Mouse (Mus musculus): ENCODE data around the gene F7. TPM values are rescaled to one million over a fixed set of nuclear protein-coding genes. Genes with fewer than 3 reads are reported as not detected.

The F7 gene
- polyA plus RNA-seq, 1 experiment from 2014 or later: not detected

- WGBS: 68% methylated on average over 6 of the region's 6 CpGs
- no peak overlapping the region for H3K9ac ChIP-seq (ENCODE audit: low read length)
- H3K36me3 ChIP-seq (ENCODE audit: control insufficient read depth, insufficient read depth): no peaks in the 10 kb centered on the region
- H3K27ac ChIP-seq (ENCODE audit: low read length): no peak overlapping the region
- H3K4me3 ChIP-seq (ENCODE audit: low read length): no peak overlapping the region
- H3K27me3 ChIP-seq (ENCODE audit: control insufficient read depth, insufficient read depth, low read length): no peaks in the 10 kb centered on the region
- no peaks in the 10 kb centered on the region for H3K9me3 ChIP-seq (replicated peaks; ENCODE audit: control insufficient read depth, low read length)
- peaks cover 9% of the 10 kb centered on the region for H3K4me1 ChIP-seq (ENCODE audit: control insufficient read depth, insufficient read depth, low read length)
- ATAC-seq (replicated peaks; ENCODE audit: extremely low read depth, insufficient read depth, low FRiP score): no peak
- no peak overlapping the region for H3K4me2 ChIP-seq (ENCODE audit: low read depth, low read length)
These were observed 13.2 kb downstream of the F7 start for GRCm38 (mm10) chr8:13039054-13039453.

DNA sequence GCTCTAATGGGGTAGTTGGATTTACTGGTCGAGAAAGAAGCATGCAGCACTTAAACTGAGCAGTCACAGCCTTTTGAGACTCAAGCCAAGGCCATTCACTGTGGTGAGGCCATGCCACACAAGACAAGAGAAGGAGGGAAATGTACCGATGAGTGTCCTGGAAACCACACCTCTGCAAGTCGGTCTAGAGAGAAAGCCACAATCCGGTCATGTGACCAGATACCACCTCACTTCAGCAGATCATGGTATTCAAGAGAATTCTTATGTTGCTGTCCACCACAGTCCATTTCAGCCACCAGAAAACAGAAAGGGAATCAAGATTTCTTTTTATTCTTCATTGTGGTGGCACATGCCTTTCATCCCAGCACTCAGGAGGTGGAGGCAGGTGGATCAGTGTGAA is 15.6 kb downstream of the F7 start:
- WGBS: 78% methylated on average over 4 of the region's 4 CpGs
- H3K4me2 ChIP-seq (ENCODE audit: low read depth, low read length): no peak overlapping the region

DNA sequence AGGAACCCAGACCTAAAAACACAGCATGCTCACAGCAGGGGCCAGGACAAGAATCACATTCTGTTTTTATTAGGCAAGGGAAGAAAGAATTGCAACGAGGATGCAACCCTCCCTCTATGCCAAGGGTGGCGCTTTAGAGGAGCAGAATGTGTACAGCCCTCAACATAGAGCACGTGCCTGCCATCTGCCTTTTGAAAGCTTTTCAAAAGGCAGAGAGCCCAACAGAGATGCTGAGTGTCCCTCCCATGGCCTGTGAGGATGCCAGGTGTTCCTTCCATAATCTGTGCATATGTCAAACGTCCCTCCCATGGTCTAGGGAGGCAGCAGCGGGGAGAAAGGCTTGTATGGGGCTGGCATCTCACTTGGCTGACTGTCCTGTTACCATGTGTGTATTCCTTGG is 21.8 kb downstream of the F7 start:
- H3K36me3 ChIP-seq (ENCODE audit: control insufficient read depth, insufficient read depth): no peaks in the 10 kb centered on the region
- ATAC-seq (replicated peaks; ENCODE audit: extremely low read depth, insufficient read depth, low FRiP score): no peak
- H3K9ac ChIP-seq (ENCODE audit: low read length): no peak overlapping the region
- 0 out of 2 replicates have a peak, but pooled peaks cover 4% of the 10 kb centered on the region for H3K9me3 ChIP-seq (replicated peaks; ENCODE audit: control insufficient read depth, low read length)
- no peaks in the 10 kb centered on the region for H3K4me1 ChIP-seq (ENCODE audit: control insufficient read depth, insufficient read depth, low read length)
- H3K4me3 ChIP-seq (ENCODE audit: low read length): no peak overlapping the region
- no peak overlapping the region for H3K4me2 ChIP-seq (ENCODE audit: low read depth, low read length)
- no peaks in the 10 kb centered on the region for H3K27me3 ChIP-seq (ENCODE audit: control insufficient read depth, insufficient read depth, low read length)
- 59% methylated on average over 5 of the region's 5 CpGs for WGBS
- no peak overlapping the region for H3K27ac ChIP-seq (ENCODE audit: low read length)

More for the DNA sequence above, 15.6 kb downstream of the F7 start:
- H3K27me3 ChIP-seq (ENCODE audit: control insufficient read depth, insufficient read depth, low read length): no peaks in the 10 kb centered on the region
- peaks cover 7% of the 10 kb centered on the region for H3K4me1 ChIP-seq (ENCODE audit: control insufficient read depth, insufficient read depth, low read length)
- no peak overlapping the region for H3K4me3 ChIP-seq (ENCODE audit: low read length)
- no peaks in the 10 kb centered on the region for H3K36me3 ChIP-seq (ENCODE audit: control insufficient read depth, insufficient read depth)
- ATAC-seq (replicated peaks; ENCODE audit: extremely low read depth, insufficient read depth, low FRiP score): no peak
- no peak overlapping the region for H3K9ac ChIP-seq (ENCODE audit: low read length)
- no peak overlapping the region for H3K27ac ChIP-seq (ENCODE audit: low read length)
- H3K9me3 ChIP-seq (replicated peaks; ENCODE audit: control insufficient read depth, low read length): no peaks in the 10 kb centered on the region

GRCm38 (mm10) chr8:13050550-13050949 is 24.7 kb downstream of the F7 start:
- Histone ChIP-seq H3K27ac (ENCODE audit: low read length) (no peak overlapping the region), H3K27me3 (ENCODE audit: control insufficient read depth, insufficient read depth, low read length) (no peaks in the 10 kb centered on the region), H3K9me3 (replicated peaks; ENCODE audit: control insufficient read depth, low read length) (0 out of 2 replicates have a peak, but pooled peaks cover 4% of the 10 kb centered on the region), H3K4me1 (ENCODE audit: control insufficient read depth, insufficient read depth, low read length) (no peaks in the 10 kb centered on the region), H3K4me3 (ENCODE audit: low read length) (no peak overlapping the region), H3K36me3 (ENCODE audit: control insufficient read depth, insufficient read depth) (no peaks in the 10 kb centered on the region), H3K9ac (ENCODE audit: low read length) (no peak overlapping the region), H3K4me2 (ENCODE audit: low read depth, low read length) (no peak overlapping the region)
- WGBS: 79% methylated on average over 10 of the region's 10 CpGs
- ATAC-seq (replicated peaks; ENCODE audit: extremely low read depth, insufficient read depth, low FRiP score): no peak

DNA sequence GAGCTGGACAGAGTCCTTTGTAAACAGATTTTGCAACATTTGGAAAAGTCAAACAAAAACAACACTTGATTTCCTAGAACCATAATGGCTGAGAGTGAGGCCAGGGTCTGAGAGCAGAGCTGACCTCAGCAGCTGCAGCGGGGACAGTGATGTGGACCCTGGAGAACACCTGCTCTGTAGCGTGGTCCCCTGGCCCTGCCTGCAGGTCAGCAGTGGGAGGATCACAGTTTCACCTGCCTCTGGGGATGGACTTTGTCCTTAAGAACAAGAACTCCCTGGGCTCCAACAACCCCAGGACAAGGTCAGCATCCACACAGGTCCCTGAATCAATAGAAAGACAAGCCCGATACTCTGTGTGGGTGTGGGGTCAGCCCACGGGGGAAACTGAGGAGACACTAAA is 31.5 kb downstream of the F7 start:
- Histone ChIP-seq H3K9ac (ENCODE audit: low read length) (no peak overlapping the region), H3K9me3 (replicated peaks; ENCODE audit: control insufficient read depth, low read length) (0 out of 2 replicates have a peak, but pooled peaks cover 2% of the 10 kb centered on the region), H3K4me3 (ENCODE audit: low read length) (no peak overlapping the region), H3K4me1 (ENCODE audit: control insufficient read depth, insufficient read depth, low read length) (no peaks in the 10 kb centered on the region), H3K36me3 (ENCODE audit: control insufficient read depth, insufficient read depth) (no peaks in the 10 kb centered on the region), H3K27ac (ENCODE audit: low read length) (no peak overlapping the region), H3K27me3 (ENCODE audit: control insufficient read depth, insufficient read depth, low read length) (no peaks in the 10 kb centered on the region), H3K4me2 (ENCODE audit: low read depth, low read length) (no peak overlapping the region)
- WGBS: 85% methylated on average over 4 of the region's 4 CpGs
- ATAC-seq (replicated peaks; ENCODE audit: extremely low read depth, insufficient read depth, low FRiP score): no peak

DNA sequence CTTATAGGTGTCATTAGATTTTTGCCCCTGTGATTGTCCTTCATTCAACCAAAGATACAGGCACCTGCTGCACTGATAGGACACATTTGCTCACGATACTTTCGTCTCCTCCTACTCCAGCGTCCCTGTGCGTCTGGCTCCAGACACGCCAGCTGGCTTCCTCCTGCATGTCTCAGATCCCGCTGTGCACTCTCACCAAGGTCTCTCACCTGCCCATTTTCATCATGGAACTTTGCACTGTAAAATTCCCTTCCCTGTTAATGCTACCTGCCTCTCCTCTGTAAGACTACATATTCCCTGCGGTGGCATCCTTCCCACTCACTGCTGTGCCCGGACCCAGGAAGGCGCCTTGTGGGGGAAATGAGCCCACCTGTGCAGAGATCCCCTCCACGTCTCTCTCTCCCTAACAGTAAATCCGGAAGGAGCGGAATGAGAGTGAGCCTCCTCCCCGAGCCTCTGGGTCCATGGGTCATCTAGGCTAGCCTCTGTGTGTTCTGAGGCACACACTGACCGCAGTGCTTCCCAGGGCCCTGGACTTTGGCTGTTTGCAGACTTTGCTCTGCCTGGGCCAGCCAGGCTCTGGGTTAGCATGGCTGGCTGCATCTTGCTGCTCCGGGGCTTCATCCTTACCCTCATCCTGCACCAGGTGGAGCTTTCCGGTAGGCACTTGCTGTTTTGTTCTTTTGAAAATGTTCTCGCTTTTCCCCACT is 34.8 kb downstream of the F7 start, which contains the start of gene Proz:
Gene Proz (plus strand): TSS at position 474 of the 710 bp plus-strand sequence.
- H3K4me2 ChIP-seq (ENCODE audit: low read depth, low read length): no peak within 1 kb of the TSS
- H3K9me3 ChIP-seq (replicated peaks; ENCODE audit: control insufficient read depth, low read length): 0 out of 2 replicates have a peak, but pooled peaks cover 3% of the 10 kb centered on the region
- H3K4me3 ChIP-seq (ENCODE audit: low read length): no peak within 1 kb of the TSS
- H3K4me1 ChIP-seq (ENCODE audit: control insufficient read depth, insufficient read depth, low read length): no peaks in the 10 kb centered on the region
- no peaks in the 10 kb centered on the region for H3K36me3 ChIP-seq (ENCODE audit: control insufficient read depth, insufficient read depth)
- WGBS: 69% methylated on average over 17 of the region's 17 CpGs
- no peaks in the 10 kb centered on the region for H3K27me3 ChIP-seq (ENCODE audit: control insufficient read depth, insufficient read depth, low read length)
- no peak within 1 kb of the TSS for H3K27ac ChIP-seq (ENCODE audit: low read length)
- H3K9ac ChIP-seq (ENCODE audit: low read length): no peak within 1 kb of the TSS
- ATAC-seq (replicated peaks; ENCODE audit: extremely low read depth, insufficient read depth, low FRiP score): no peak

DNA sequence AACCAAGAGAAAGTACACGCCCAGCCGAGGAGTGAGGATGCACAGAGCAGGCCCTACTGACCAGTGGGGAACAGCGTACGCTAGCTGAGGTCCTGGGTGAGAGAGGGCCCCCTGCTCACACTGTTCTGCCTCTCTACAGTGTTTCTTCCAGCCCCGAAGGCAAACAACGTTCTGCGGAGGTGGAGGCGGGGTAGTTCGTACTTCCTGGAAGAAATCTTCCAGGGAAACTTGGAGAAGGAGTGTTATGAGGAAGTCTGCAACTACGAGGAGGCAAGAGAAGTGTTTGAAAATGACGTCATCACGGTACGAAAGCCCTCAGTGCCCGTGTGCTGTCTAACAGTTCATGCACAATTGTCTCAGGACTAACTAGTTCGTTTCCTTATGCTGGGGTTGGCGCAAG is 37.3 kb downstream of the F7 start:
- Histone ChIP-seq H3K4me2 (ENCODE audit: low read depth, low read length) (no peak overlapping the region), H3K27ac (ENCODE audit: low read length) (no peak overlapping the region), H3K9me3 (replicated peaks; ENCODE audit: control insufficient read depth, low read length) (0 out of 2 replicates have a peak, but pooled peaks cover 3% of the 10 kb centered on the region), H3K9ac (ENCODE audit: low read length) (no peak overlapping the region), H3K4me1 (ENCODE audit: control insufficient read depth, insufficient read depth, low read length) (no peaks in the 10 kb centered on the region), H3K36me3 (ENCODE audit: control insufficient read depth, insufficient read depth) (no peaks in the 10 kb centered on the region), H3K4me3 (ENCODE audit: low read length) (no peak overlapping the region), H3K27me3 (ENCODE audit: control insufficient read depth, insufficient read depth, low read length) (no peaks in the 10 kb centered on the region)
- no peak for ATAC-seq (replicated peaks; ENCODE audit: extremely low read depth, insufficient read depth, low FRiP score)
- 71% methylated on average over 16 of the region's 16 CpGs for WGBS

GRCm38 (mm10) chr8:13073255-13073654 is 47.4 kb downstream of the F7 start:
- Histone ChIP-seq H3K9me3 (replicated peaks; ENCODE audit: control insufficient read depth, low read length) (no peaks in the 10 kb centered on the region), H3K36me3 (ENCODE audit: control insufficient read depth, insufficient read depth) (peaks cover 28% of the 10 kb centered on the region), H3K4me3 (ENCODE audit: low read length) (no peak overlapping the region), H3K4me1 (ENCODE audit: control insufficient read depth, insufficient read depth, low read length) (no peaks in the 10 kb centered on the region), H3K27ac (ENCODE audit: low read length) (no peak overlapping the region), H3K27me3 (ENCODE audit: control insufficient read depth, insufficient read depth, low read length) (no peaks in the 10 kb centered on the region), H3K9ac (ENCODE audit: low read length) (no peak overlapping the region), H3K4me2 (ENCODE audit: low read depth, low read length) (no peak overlapping the region)
- WGBS: 89% methylated on average over 11 of the region's 11 CpGs
- no peak for ATAC-seq (replicated peaks; ENCODE audit: extremely low read depth, insufficient read depth, low FRiP score)

GRCm38 (mm10) chr8:13075044-13075443 is 49.2 kb downstream of the F7 start:
- WGBS: 90% methylated on average over 8 of the region's 8 CpGs

More at GRCm38 (mm10) chr8:13075044-13075443, 49.2 kb downstream of the F7 start:
- H3K36me3 ChIP-seq (ENCODE audit: control insufficient read depth, insufficient read depth): peaks cover 40% of the 10 kb centered on the region
- no peak overlapping the region for H3K4me3 ChIP-seq (ENCODE audit: low read length)
- H3K9ac ChIP-seq (ENCODE audit: low read length): no peak overlapping the region
- H3K9me3 ChIP-seq (replicated peaks; ENCODE audit: control insufficient read depth, low read length): no peaks in the 10 kb centered on the region
- H3K4me1 ChIP-seq (ENCODE audit: control insufficient read depth, insufficient read depth, low read length): no peaks in the 10 kb centered on the region
- no peaks in the 10 kb centered on the region for H3K27me3 ChIP-seq (ENCODE audit: control insufficient read depth, insufficient read depth, low read length)
- H3K27ac ChIP-seq (ENCODE audit: low read length): no peak overlapping the region
- ATAC-seq (replicated peaks; ENCODE audit: extremely low read depth, insufficient read depth, low FRiP score): no peak
- no peak overlapping the region for H3K4me2 ChIP-seq (ENCODE audit: low read depth, low read length)

Measured in heart, embryonic 16.5 days (tissue).